Mouse (Mus musculus): ENCODE measurements around the gene Dstyk.
A peak's percentile ranks its signal among the peaks of the same experiment; 100 is the strongest.

Gene Dstyk

GRCm38 (mm10) chr1:132388813-132389803, 28.2 kb upstream of the Dstyk start:
- peak in 1 of 2 experiments; percentile 4 for DNase-seq (ENCODE audit: low spot score in 2 of 2)

DNA sequence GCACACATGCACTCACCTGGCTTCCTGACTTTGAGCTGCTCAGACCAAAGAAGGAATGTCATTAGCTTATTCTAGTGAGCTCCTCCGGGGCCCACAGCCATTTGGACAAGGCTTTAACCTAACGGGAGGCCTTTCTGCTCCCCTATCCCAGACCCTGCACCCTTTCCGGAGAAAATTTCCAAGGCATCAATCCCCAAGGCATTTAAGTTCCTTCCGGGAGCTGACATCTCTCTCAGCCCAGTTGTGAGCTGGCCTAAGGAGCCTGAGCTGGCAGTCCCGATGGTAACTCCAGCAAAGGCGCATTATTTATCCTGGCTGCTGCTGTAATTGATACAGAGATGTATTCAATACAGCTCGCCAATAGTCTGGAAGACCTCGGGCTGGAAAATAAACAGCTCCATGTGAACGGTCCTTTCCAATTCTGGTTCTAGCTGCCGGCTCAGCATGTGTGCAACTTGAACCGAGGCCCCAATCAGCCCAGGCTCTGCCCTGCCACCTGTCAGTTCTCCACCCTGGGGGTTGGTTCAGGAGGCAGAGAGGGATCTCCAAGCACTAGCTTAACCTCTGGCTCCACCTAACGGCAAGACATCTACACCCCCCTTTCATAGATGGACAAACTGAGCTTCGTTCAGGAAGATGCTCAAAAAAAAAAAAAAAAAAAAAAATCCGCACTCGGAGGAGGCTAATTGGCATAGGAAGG, 27.3 kb upstream of the Dstyk start:
- DNase-seq (ENCODE audit: low spot score in 2 of 2) = peak in 1 of 2 experiments; percentile 54

DNA sequence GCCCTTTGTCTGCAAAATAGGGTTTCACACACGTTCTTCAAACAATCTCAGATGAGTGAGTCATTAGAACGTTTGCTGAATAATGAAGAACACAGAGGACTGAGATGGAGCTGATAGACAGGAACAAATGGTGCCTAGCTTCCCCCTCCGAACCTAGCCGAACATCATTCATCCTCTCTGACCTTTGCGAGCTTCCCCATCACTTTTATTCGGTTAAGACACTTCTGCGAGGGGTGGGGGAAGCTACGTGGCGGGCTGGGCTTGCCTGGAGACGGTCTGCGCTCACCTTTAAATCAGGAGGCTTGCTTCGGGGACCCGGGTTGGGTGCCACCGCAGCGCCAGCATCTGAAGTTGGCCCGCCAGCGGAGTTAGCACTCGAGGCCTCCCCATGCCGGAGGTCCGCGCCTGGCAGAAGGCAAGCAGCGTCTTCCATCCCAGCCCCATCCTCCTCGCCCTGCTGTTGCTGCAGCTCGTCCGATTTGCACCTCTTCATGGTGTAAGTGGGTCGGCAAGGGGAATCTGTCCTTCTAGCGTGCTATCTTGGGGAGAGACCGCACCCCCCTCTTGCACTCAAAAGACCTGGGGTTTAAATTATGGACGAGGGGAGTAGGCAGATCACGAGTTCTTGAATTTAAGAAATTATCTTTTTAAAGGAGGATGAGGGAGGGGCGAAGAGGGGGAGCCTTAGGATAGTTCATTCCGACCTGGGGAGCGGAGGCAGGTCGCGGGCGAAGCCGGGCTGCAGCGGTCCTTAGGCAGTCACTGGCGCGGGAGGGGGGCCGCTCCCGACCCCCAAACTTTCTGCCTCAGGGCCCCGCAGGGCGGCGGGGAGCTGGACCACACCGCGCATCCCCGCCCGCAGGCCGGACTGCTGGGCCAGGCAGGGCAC, 26.4 kb upstream of the Dstyk start, which contains the start of gene Tmcc2:
Tmcc2 (minus strand) TSS at position 591 of the 889 bp plus-strand sequence.
- peak in 1 of 2 experiments; percentile 49 for DNase-seq (ENCODE audit: low spot score in 2 of 2)

DNA sequence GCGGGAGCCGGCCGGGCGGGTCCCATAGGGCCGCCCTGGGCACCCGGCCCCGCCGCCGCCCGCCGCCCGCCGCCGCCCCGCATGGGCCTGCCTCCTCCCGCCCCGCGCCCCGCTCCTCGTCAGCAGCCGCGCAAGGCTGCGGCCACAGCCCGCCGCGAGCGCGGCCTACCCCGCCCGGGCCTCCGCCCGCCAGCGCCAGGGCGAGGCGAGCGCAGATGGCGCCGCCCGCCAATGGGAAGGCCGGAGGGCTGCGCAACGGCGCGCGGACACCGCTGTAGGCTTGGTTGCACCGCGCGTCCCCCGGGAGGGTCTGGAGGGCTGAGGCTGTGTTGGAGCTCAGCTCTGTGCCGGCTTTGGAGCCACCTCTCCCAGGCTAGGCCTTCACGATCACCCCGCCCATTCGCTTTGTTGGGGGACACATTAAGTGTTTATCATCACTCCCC, 25.8 kb upstream of the Dstyk start:
- DNase-seq (ENCODE audit: low spot score in 2 of 2) = peak in 1 of 2 experiments; percentile 76

GRCm38 (mm10) chr1:132392872-132393271, 24.5 kb upstream of the Dstyk start:
- no peak for DNase-seq (ENCODE audit: low spot score in 2 of 2)

DNA sequence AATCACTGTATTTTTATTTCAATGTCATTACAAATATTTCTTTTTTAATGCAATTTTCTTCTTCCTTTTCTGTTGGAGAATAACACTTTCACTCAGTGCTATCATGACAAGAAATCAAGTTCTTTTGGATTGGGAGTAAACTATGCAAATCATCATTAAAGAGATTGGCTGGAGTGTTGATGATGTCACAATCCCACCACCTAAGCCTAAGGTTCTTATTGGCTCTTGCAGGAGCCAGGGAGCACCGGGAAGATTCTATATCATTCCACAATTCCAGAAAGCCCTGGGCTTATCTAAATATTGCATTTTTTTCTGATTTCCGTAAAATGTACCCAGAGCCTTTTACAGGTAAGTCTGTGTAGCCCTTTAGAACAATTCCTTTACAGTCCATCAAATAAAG, 20.6 kb upstream of the Dstyk start:
- DNase-seq (ENCODE audit: low spot score in 2 of 2) = no peak

- DNase-seq (ENCODE audit: low spot score in 2 of 2) = no peak
These were observed 16.8 kb upstream of the Dstyk start for GRCm38 (mm10) chr1:132400538-132400937.

- no peak for DNase-seq (ENCODE audit: low spot score in 2 of 2)
These were observed 15.5 kb upstream of the Dstyk start for GRCm38 (mm10) chr1:132401843-132402242.

DNA sequence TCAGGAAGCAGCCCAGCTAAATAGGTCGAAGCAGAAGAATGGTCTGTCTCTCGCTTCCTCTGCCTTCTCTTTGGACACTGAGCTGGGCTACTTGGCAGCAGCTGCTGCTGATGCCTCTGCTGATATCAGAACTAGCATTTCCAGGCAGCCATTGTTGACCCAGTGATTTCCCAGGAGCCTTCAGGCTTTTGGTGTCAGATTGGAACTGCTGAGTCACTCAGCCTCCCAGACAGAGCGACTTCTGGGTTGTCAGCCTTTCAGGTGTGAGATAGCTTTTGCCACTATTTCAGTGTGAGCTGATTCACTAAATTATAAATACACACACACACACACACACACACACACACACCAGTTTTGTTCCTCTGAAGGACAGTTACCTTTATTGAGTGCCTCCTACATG, 6.7 kb upstream of the Dstyk start:
- DNase-seq (ENCODE audit: low spot score in 2 of 2) = no peak

- no peak for DNase-seq (ENCODE audit: low spot score in 2 of 2)
These were observed 962 bp upstream of the Dstyk start for GRCm38 (mm10) chr1:132416244-132416942.

- DNase-seq (ENCODE audit: low spot score in 2 of 2) = no peak
These were observed 438 bp upstream of the Dstyk start for GRCm38 (mm10) chr1:132416943-132417290.

GRCm38 (mm10) chr1:132420206-132420605, 2.9 kb downstream of the Dstyk start:
- DNase-seq (ENCODE audit: low spot score in 2 of 2) = no peak

DNA sequence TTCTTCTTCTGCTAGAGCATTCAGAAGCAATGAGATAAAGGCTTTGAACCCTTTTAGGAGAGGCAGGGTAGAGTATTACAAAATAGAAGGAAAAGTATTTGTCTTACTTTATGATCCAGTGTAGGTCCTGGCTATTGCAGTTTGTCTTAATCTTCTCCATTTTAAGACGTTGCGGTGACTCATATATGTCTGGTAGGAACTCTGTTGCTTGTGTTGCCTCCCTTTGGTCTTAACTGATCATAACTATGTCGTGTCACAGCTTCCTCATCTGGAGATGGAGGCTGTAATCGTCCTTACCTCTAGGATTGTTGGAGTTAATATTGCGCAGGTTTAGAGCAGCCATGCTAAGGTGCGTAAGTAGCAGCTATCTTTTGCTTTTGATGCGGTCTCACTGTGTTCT, 3.3 kb downstream of the Dstyk start:
- no peak for DNase-seq (ENCODE audit: low spot score in 2 of 2)

DNA sequence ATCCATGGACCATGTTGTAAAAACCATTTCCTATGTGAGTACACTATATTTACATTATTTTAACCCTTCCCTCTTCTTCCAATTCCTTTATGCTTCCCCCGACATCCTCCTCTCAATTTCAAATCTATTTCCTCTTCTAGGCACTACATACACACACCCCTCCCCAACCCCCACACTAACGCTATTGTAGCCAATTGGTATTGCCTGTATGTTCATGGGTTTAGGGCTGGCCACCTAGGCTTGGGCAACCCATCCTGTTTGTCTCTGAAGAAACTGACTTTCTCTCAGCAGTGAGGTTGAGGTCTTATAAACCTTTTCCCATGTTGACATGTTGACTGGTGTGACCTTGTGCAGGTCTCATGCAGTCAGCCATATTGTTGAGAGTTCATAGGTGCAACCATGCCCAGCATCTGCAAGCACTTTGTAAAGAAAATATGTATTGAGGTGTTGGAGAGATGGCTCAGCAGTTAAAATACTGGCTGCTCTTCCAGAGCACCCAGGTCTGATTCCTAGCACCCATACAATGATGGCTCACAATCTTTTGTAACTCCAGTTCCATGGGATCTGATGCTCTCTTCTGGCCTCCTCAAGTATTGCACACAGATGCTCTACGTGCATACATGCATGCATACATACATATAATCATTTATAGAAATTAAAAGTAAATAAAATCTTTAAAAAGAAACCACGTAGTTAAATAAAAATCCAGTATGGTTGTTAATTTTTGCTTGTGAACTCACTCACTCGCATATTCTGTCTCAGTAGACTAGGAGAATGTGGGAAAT, 5.7 kb downstream of the Dstyk start:
- no peak for DNase-seq (ENCODE audit: low spot score in 2 of 2)

DNA sequence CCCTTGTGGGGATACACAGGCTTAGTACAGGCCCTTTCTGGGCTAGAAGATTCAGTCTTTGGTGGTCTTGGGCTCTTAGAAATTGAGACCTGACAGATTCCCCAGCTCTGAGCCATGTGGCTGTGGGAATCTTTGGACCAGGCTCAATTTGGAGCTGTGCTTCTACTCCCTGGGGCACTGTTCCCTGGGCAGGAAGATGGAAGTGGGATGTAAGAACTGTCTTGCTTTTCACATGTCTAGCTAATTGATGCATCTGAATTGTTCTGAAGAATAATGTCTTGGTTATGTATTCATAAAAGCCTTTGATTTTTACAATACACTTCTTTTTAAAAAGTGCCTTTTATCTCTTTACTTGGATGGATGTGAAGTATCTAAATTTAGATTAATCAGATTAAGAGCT, 8.2 kb downstream of the Dstyk start:
- DNase-seq (ENCODE audit: low spot score in 2 of 2) = no peak

GRCm38 (mm10) chr1:132430818-132431217, 13.5 kb downstream of the Dstyk start:
- no peak for DNase-seq (ENCODE audit: low spot score in 2 of 2)

DNA sequence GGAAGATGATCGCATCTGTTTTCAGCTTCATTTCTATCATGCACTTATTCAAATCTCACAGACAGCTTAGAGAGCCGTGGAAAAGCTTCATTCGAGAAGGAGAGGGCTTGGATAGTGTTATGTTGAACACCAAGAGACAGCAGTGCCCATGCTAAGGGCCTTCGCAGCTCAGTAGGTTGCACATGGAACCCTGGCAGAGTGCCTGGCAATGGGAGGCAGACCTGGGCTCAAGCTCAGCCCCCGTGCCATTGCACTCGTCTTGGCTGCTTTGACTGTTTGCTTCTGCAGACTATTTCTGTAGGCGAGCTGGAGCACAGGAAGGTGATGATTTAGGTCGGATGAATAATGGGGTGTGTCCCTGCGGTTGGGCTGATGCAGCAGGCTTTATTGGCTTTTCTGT, 14.4 kb downstream of the Dstyk start:
- no peak for DNase-seq (ENCODE audit: low spot score in 2 of 2)

GRCm38 (mm10) chr1:132433349-132433748, 16.0 kb downstream of the Dstyk start:
- no peak for DNase-seq (ENCODE audit: low spot score in 2 of 2)

GRCm38 (mm10) chr1:132434032-132434431, 16.7 kb downstream of the Dstyk start:
- DNase-seq (ENCODE audit: low spot score in 2 of 2) = no peak

DNA sequence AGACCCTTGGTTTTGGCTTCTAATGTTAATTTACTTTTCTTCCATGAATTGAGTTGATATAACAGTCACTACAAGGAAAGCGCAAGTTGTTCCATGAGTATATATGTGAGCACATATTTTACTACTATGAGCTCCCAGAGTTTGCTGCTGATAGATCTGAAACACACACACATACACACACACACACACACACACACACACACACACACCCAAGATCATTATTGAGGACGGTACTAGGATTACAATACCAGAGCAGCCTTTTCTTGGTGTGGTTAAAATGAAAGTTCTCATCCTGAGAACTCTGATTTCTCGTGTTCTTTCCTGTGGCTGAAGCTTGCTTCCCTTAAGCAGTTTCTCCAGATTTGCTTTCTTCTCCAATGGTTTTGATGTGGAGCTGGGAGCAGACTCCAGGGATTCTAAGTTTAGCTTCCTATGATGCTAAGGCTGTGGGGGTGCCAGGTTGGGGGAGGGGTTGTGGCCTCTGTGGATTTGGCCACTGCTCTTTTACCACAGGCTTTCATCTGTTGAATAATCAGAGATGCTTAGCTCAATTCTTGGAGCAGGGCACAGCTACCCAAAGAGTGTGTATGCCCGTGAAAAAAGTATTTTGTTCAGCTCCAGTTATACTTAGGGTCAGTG, 19.1 kb downstream of the Dstyk start:
- no peak for DNase-seq (ENCODE audit: low spot score in 2 of 2)
